Mouse (Mus musculus) stomach, postnatal 0 days (tissue): Measurements from ENCODE around the gene Ripor2. TPM values are rescaled to one million over a fixed set of nuclear protein-coding genes. Genes with fewer than 3 reads are reported as not detected.

Experiments
- ATAC-seq: fragments of 200-750 bp; cut with Nextera tagmentation; 2 replicates; pipeline ENCODE4 v1.8.0; 2017; ENCODE audit not compliant: low FRiP score, low TSS enrichment
- DNase-seq: peaks from one replicate; pipeline ENCODE4 v3.0.0-alpha.2; 2016; ENCODE audit warnings: low spot score
- H3K27ac ChIP-seq: fragments of 300-500 bp; sonication (generic); replicated peaks from 2 replicates; pipeline ENCODE4 v1.5.1; 2014; ENCODE audit warnings: mild to moderate bottlenecking, control low read depth
- H3K27me3 ChIP-seq: fragments of 300-500 bp; sonication (generic); 2 replicates; pipeline ENCODE4 v1.6.1; 2014; ENCODE audit warnings: low read length; ENCODE audit not compliant: control insufficient read depth, insufficient read depth
- H3K36me3 ChIP-seq: fragments of 300-500 bp; sonication (generic); 2 replicates; pipeline ENCODE4 v1.6.1; 2014; ENCODE audit warnings: low read length, mixed read lengths; ENCODE audit not compliant: control insufficient read depth, insufficient read depth
- H3K4me1 ChIP-seq: fragments of 300-500 bp; sonication (generic); replicated peaks from 2 replicates; pipeline ENCODE4 v1.6.1; 2014; ENCODE audit warnings: antibody characterized with exemption; ENCODE audit not compliant: control insufficient read depth, insufficient read depth
- H3K4me2 ChIP-seq: fragments of 300-500 bp; sonication (generic); replicated peaks from 2 replicates; pipeline ENCODE4 v1.6.1; 2014; ENCODE audit warnings: low read depth, mild to moderate bottlenecking, control low read depth, moderate library complexity
- H3K4me3 ChIP-seq: fragments of 300-500 bp; sonication (generic); 2 replicates; pipeline ENCODE4 v1.5.1; 2014; ENCODE audit warnings: low read depth, low read length, control low read depth
- H3K9ac ChIP-seq: fragments of 300-500 bp; sonication (generic); 2 replicates; pipeline ENCODE4 v1.6.1; 2014; ENCODE audit warnings: mild to moderate bottlenecking, low read length, control low read depth, mixed read lengths
- H3K9me3 ChIP-seq: fragments of 300-500 bp; sonication (generic); 2 replicates; pipeline ENCODE4 v1.6.1; 2016; ENCODE audit warnings: low read length; ENCODE audit not compliant: control insufficient read depth
- CTCF ChIP-seq: IDR thresholded peaks from 2 replicates; pipeline ENCODE4 v1.5.1; 2016; ENCODE audit warnings: antibody characterized with exemption, low read depth, mild to moderate bottlenecking, moderate library complexity
- EP300 ChIP-seq: optimal IDR thresholded peaks from 2 replicates; pipeline ENCODE3; 2016; ENCODE audit warnings: antibody characterized with exemption
- WGBS: fragments of 180-500 bp; shearing (Covaris S2); extraction: QIAGEN DNeasy Blood & Tissue Kit; methylation state at CpG from one replicate; pipeline ENCODE4 v1.1.7; 2014; 5-methylcytosine and 5-hydroxymethylcytosine counted together
- polyA plus RNA-seq: library from polyadenylated mRNA; unstranded; fragments of >200 nt; fragmentation: Nextera tagmentation; extraction: Ambion mirVana; gene quantifications from 2 replicates; pipeline ENCODE4 v1.2.1, GENCODE M21; 2015

Gene Ripor2
- polyA plus RNA-seq, 1 experiment from 2014 or later = 1.6 TPM

- no peak overlapping the region for H3K27ac ChIP-seq
- no peak for DNase-seq
- WGBS = 54% methylated on average over 2 of the region's 2 CpGs
These were observed 67.1 kb downstream of the Ripor2 start for GRCm38 (mm10) chr13:24649099-24649498.

GRCm38 (mm10) chr13:24651018-24651417 lies 69.0 kb downstream of the Ripor2 start:
- TF ChIP-seq EP300 (no peak), CTCF (no peak)
- WGBS = 69% methylated on average over 3 of the region's 3 CpGs

More at GRCm38 (mm10) chr13:24649099-24649498, 67.1 kb downstream of the Ripor2 start:
- TF ChIP-seq CTCF (no peak), EP300 (no peak)
- Histone ChIP-seq H3K27me3 (no peaks in the 10 kb centered on the region), H3K36me3 (no peaks in the 10 kb centered on the region), H3K4me3 (no peak overlapping the region), H3K9ac (no peak overlapping the region), H3K9me3 (no peaks in the 10 kb centered on the region), H3K4me1 (no peaks in the 10 kb centered on the region), H3K4me2 (no peak overlapping the region)
- no peak for ATAC-seq

GRCm38 (mm10) chr13:24654919-24655635 lies 73.1 kb downstream of the Ripor2 start:
- no peaks in the 10 kb centered on the region for H3K4me1 ChIP-seq
- no peak for DNase-seq
- H3K9me3 ChIP-seq = no peaks in the 10 kb centered on the region
- no peaks in the 10 kb centered on the region for H3K36me3 ChIP-seq
- no peak overlapping the region for H3K4me3 ChIP-seq
- no peaks in the 10 kb centered on the region for H3K27me3 ChIP-seq
- ATAC-seq = no peak
- H3K27ac ChIP-seq = no peak overlapping the region
- TF ChIP-seq EP300 (no peak), CTCF (no peak)
- no peak overlapping the region for H3K9ac ChIP-seq
- H3K4me2 ChIP-seq = no peak overlapping the region
- 61% methylated on average over 12 of the region's 12 CpGs for WGBS

More at GRCm38 (mm10) chr13:24651018-24651417, 69.0 kb downstream of the Ripor2 start:
- H3K9ac ChIP-seq = no peak overlapping the region
- no peak overlapping the region for H3K4me2 ChIP-seq
- no peaks in the 10 kb centered on the region for H3K4me1 ChIP-seq
- H3K9me3 ChIP-seq = no peaks in the 10 kb centered on the region
- H3K27ac ChIP-seq = no peak overlapping the region
- ATAC-seq = no peak
- no peak for DNase-seq
- H3K36me3 ChIP-seq = no peaks in the 10 kb centered on the region
- H3K27me3 ChIP-seq = no peaks in the 10 kb centered on the region
- no peak overlapping the region for H3K4me3 ChIP-seq

GRCm38 (mm10) chr13:24656719-24657497 lies 74.9 kb downstream of the Ripor2 start:
- 38% methylated on average over 15 of the region's 15 CpGs for WGBS
- H3K4me3 ChIP-seq = no peak overlapping the region
- H3K27me3 ChIP-seq = no peaks in the 10 kb centered on the region
- H3K27ac ChIP-seq = no peak overlapping the region
- H3K4me2 ChIP-seq = no peak overlapping the region
- TF ChIP-seq EP300 (no peak), CTCF (no peak)
- ATAC-seq (no peak), DNase-seq (no peak)
- H3K4me1 ChIP-seq = no peaks in the 10 kb centered on the region
- no peak overlapping the region for H3K9ac ChIP-seq
- no peaks in the 10 kb centered on the region for H3K36me3 ChIP-seq
- no peaks in the 10 kb centered on the region for H3K9me3 ChIP-seq

- Histone ChIP-seq H3K4me3 (no peak overlapping the region), H3K9me3 (no peaks in the 10 kb centered on the region), H3K9ac (no peak overlapping the region), H3K27me3 (no peaks in the 10 kb centered on the region), H3K36me3 (no peaks in the 10 kb centered on the region), H3K4me2 (no peak overlapping the region), H3K4me1 (no peaks in the 10 kb centered on the region), H3K27ac (no peak overlapping the region)
- DNase-seq (no peak), ATAC-seq (no peak)
- TF ChIP-seq EP300 = no peak
- TF ChIP-seq CTCF = no peak
- WGBS = 82% methylated on average over 4 of the region's 4 CpGs
These were observed 84.8 kb downstream of the Ripor2 start for GRCm38 (mm10) chr13:24666763-24667162.

- no peak for TF ChIP-seq EP300
- TF ChIP-seq CTCF = no peak
- Histone ChIP-seq H3K4me1 (no peaks in the 10 kb centered on the region), H3K27me3 (no peaks in the 10 kb centered on the region), H3K4me3 (no peak overlapping the region), H3K4me2 (no peak overlapping the region), H3K9me3 (no peaks in the 10 kb centered on the region), H3K36me3 (no peaks in the 10 kb centered on the region), H3K9ac (no peak overlapping the region), H3K27ac (no peak overlapping the region)
- WGBS = 44% methylated on average over 2 of the region's 2 CpGs
- DNase-seq (no peak), ATAC-seq (no peak)
These were observed 86.6 kb downstream of the Ripor2 start for GRCm38 (mm10) chr13:24668556-24668955.
